Mouse (Mus musculus): ENCODE results near the gene Gm49711. TPM values are rescaled to one million over a fixed set of nuclear protein-coding genes. Genes with fewer than 3 reads are reported as not detected.

The Gm49711 gene
- polyA plus RNA-seq, 1 experiment from 2014 or later: 0.86 TPM

GRCm38 (mm10) chr16:92034676-92035075 lies 23.4 kb upstream of the Gm49711 start:
- 67% methylated on average over 5 of the region's 5 CpGs for WGBS
- no peak for DNase-seq (ENCODE audit: low spot score)

GRCm38 (mm10) chr16:92036701-92037100 lies 21.4 kb upstream of the Gm49711 start:
- no peak overlapping the region for H3K4me3 ChIP-seq (ENCODE audit: low read depth, low read length)
- H3K36me3 ChIP-seq (ENCODE audit: control insufficient read depth, insufficient read depth, low read length): no peaks in the 10 kb centered on the region
- DNase-seq (ENCODE audit: low spot score) (no peak), ATAC-seq (ENCODE audit: low read depth) (no peak)
- no peak overlapping the region for H3K4me2 ChIP-seq (ENCODE audit: low read depth, low read length)
- H3K9ac ChIP-seq (ENCODE audit: low read depth, low read length): no peak overlapping the region
- H3K9me3 ChIP-seq (ENCODE audit: control insufficient read depth, low read length): peaks cover 5% of the 10 kb centered on the region; the same call in 1 of the 2 replicates
- no peak overlapping the region for H3K27ac ChIP-seq (replicated peaks; ENCODE audit: low read depth, low read length)
- 64% methylated on average over 8 of the region's 8 CpGs for WGBS
- no peaks in the 10 kb centered on the region for H3K27me3 ChIP-seq (replicated peaks; ENCODE audit: control insufficient read depth, insufficient read depth, low read length)
- H3K4me1 ChIP-seq (ENCODE audit: control insufficient read depth, insufficient read depth, low read length): no peaks in the 10 kb centered on the region

More at GRCm38 (mm10) chr16:92034676-92035075, 23.4 kb upstream of the Gm49711 start:
- no peaks in the 10 kb centered on the region for H3K4me1 ChIP-seq (ENCODE audit: control insufficient read depth, insufficient read depth, low read length)
- H3K27me3 ChIP-seq (replicated peaks; ENCODE audit: control insufficient read depth, insufficient read depth, low read length): no peaks in the 10 kb centered on the region
- ATAC-seq (ENCODE audit: low read depth): no peak
- H3K36me3 ChIP-seq (ENCODE audit: control insufficient read depth, insufficient read depth, low read length): no peaks in the 10 kb centered on the region
- no peak overlapping the region for H3K4me2 ChIP-seq (ENCODE audit: low read depth, low read length)
- no peak overlapping the region for H3K9ac ChIP-seq (ENCODE audit: low read depth, low read length)
- H3K4me3 ChIP-seq (ENCODE audit: low read depth, low read length): no peak overlapping the region
- no peak overlapping the region for H3K27ac ChIP-seq (replicated peaks; ENCODE audit: low read depth, low read length)
- H3K9me3 ChIP-seq (ENCODE audit: control insufficient read depth, low read length): peaks cover 1% of the 10 kb centered on the region; the same call in 1 of the 2 replicates

GRCm38 (mm10) chr16:92037891-92038607 lies 20.1 kb upstream of the Gm49711 start:
- H3K4me2 ChIP-seq (ENCODE audit: low read depth, low read length): no peak overlapping the region

DNA sequence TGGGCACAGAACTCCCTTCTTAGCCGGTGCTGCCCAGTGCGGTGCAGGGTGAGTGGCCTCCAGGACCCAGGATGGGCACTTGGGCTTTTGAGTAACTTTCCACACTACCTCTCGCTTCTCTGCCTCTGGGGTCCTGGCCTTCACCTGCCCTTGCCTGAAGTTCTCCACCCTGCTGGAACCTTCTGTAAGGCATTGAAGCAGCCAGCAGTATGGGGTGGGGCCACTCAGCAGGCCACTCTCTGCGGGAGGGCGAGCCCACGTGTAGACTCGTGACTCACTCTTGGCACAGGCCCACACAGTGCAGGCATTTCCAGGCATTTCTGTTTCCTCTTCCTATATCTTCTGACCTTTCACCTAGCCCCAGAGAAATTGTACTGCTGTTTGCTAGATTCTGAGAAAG lies 18.7 kb upstream of the Gm49711 start:
- H3K9ac ChIP-seq (ENCODE audit: low read depth, low read length): no peak overlapping the region
- no peaks in the 10 kb centered on the region for H3K36me3 ChIP-seq (ENCODE audit: control insufficient read depth, insufficient read depth, low read length)
- H3K9me3 ChIP-seq (ENCODE audit: control insufficient read depth, low read length): peaks cover 5% of the 10 kb centered on the region; the same call in 1 of the 2 replicates
- 87% methylated on average over 7 of the region's 7 CpGs for WGBS
- ATAC-seq (ENCODE audit: low read depth): no peak
- H3K4me3 ChIP-seq (ENCODE audit: low read depth, low read length): no peak overlapping the region
- no peak overlapping the region for H3K4me2 ChIP-seq (ENCODE audit: low read depth, low read length)
- no peaks in the 10 kb centered on the region for H3K4me1 ChIP-seq (ENCODE audit: control insufficient read depth, insufficient read depth, low read length)
- DNase-seq (ENCODE audit: low spot score): peak; percentile 10
- no peak overlapping the region for H3K27ac ChIP-seq (replicated peaks; ENCODE audit: low read depth, low read length)
- no peaks in the 10 kb centered on the region for H3K27me3 ChIP-seq (replicated peaks; ENCODE audit: control insufficient read depth, insufficient read depth, low read length)

More at GRCm38 (mm10) chr16:92037891-92038607, 20.1 kb upstream of the Gm49711 start:
- DNase-seq (ENCODE audit: low spot score): no peak
- Histone ChIP-seq H3K27ac (replicated peaks; ENCODE audit: low read depth, low read length) (no peak overlapping the region), H3K4me3 (ENCODE audit: low read depth, low read length) (no peak overlapping the region), H3K27me3 (replicated peaks; ENCODE audit: control insufficient read depth, insufficient read depth, low read length) (no peaks in the 10 kb centered on the region), H3K4me1 (ENCODE audit: control insufficient read depth, insufficient read depth, low read length) (no peaks in the 10 kb centered on the region), H3K36me3 (ENCODE audit: control insufficient read depth, insufficient read depth, low read length) (no peaks in the 10 kb centered on the region), H3K9ac (ENCODE audit: low read depth, low read length) (no peak overlapping the region), H3K9me3 (ENCODE audit: control insufficient read depth, low read length) (peaks cover 5% of the 10 kb centered on the region; the same call in 1 of the 2 replicates)
- ATAC-seq (ENCODE audit: low read depth): no peak
- WGBS: 78% methylated on average over 21 of the region's 21 CpGs

DNA sequence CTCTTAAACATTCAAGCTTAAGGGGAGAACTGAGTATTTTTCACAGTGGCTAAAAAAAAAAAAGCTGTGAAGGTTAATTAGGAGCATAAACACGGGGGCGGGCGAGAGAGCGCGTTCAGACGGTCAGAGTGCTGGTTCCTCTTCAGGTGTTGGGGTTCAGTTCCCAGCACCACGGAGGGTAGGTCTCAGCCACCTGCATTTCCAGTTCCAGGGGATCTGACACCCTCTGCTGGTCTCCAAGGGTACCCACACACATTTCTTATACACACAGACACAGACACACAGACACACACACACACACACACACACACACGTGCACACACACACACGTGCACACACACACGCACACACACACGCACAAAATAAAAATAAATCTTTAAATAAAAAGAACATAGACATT lies 18.1 kb upstream of the Gm49711 start:
- H3K4me1 ChIP-seq (ENCODE audit: control insufficient read depth, insufficient read depth, low read length): no peaks in the 10 kb centered on the region
- peaks cover 5% of the 10 kb centered on the region; the same call in 1 of the 2 replicates for H3K9me3 ChIP-seq (ENCODE audit: control insufficient read depth, low read length)
- no peaks in the 10 kb centered on the region for H3K36me3 ChIP-seq (ENCODE audit: control insufficient read depth, insufficient read depth, low read length)
- H3K27me3 ChIP-seq (replicated peaks; ENCODE audit: control insufficient read depth, insufficient read depth, low read length): no peaks in the 10 kb centered on the region
- no peak for ATAC-seq (ENCODE audit: low read depth)
- no peak overlapping the region for H3K27ac ChIP-seq (replicated peaks; ENCODE audit: low read depth, low read length)
- WGBS: 90% methylated on average over 11 of the region's 11 CpGs
- no peak for DNase-seq (ENCODE audit: low spot score)
- no peak overlapping the region for H3K4me3 ChIP-seq (ENCODE audit: low read depth, low read length)
- H3K4me2 ChIP-seq (ENCODE audit: low read depth, low read length): no peak overlapping the region
- no peak overlapping the region for H3K9ac ChIP-seq (ENCODE audit: low read depth, low read length)

GRCm38 (mm10) chr16:92051777-92052310 lies 6.3 kb upstream of the Gm49711 start:
- Histone ChIP-seq H3K9ac (ENCODE audit: low read depth, low read length) (no peak overlapping the region), H3K27ac (replicated peaks; ENCODE audit: low read depth, low read length) (no peak overlapping the region), H3K9me3 (ENCODE audit: control insufficient read depth, low read length) (peaks cover 10% of the 10 kb centered on the region; the same call in 1 of the 2 replicates), H3K27me3 (replicated peaks; ENCODE audit: control insufficient read depth, insufficient read depth, low read length) (no peaks in the 10 kb centered on the region), H3K4me1 (ENCODE audit: control insufficient read depth, insufficient read depth, low read length) (no peaks in the 10 kb centered on the region), H3K36me3 (ENCODE audit: control insufficient read depth, insufficient read depth, low read length) (no peaks in the 10 kb centered on the region), H3K4me2 (ENCODE audit: low read depth, low read length) (no peak overlapping the region), H3K4me3 (ENCODE audit: low read depth, low read length) (no peak overlapping the region)
- WGBS: 79% methylated on average over 7 of the region's 7 CpGs
- DNase-seq (ENCODE audit: low spot score) (no peak), ATAC-seq (ENCODE audit: low read depth) (no peak)

- DNase-seq (ENCODE audit: low spot score): no peak
- H3K4me1 ChIP-seq (ENCODE audit: control insufficient read depth, insufficient read depth, low read length): no peaks in the 10 kb centered on the region
Measured at GRCm38 (mm10) chr16:92052569-92052968, 5.5 kb upstream of the Gm49711 start.

GRCm38 (mm10) chr16:92056711-92057110 lies 1.4 kb upstream of the Gm49711 start:
- Histone ChIP-seq H3K27ac (replicated peaks; ENCODE audit: low read depth, low read length) (no peak overlapping the region), H3K4me2 (ENCODE audit: low read depth, low read length) (no peak overlapping the region), H3K9me3 (ENCODE audit: control insufficient read depth, low read length) (peaks cover 10% of the 10 kb centered on the region; the same call in 1 of the 2 replicates), H3K27me3 (replicated peaks; ENCODE audit: control insufficient read depth, insufficient read depth, low read length) (no peaks in the 10 kb centered on the region), H3K9ac (ENCODE audit: low read depth, low read length) (no peak overlapping the region), H3K4me3 (ENCODE audit: low read depth, low read length) (no peak overlapping the region), H3K36me3 (ENCODE audit: control insufficient read depth, insufficient read depth, low read length) (peaks cover 15% of the 10 kb centered on the region), H3K4me1 (ENCODE audit: control insufficient read depth, insufficient read depth, low read length) (peaks cover 15% of the 10 kb centered on the region)
- 54% methylated on average over 2 of the region's 2 CpGs for WGBS
- DNase-seq (ENCODE audit: low spot score) (no peak), ATAC-seq (ENCODE audit: low read depth) (no peak)

More at GRCm38 (mm10) chr16:92052569-92052968, 5.5 kb upstream of the Gm49711 start:
- Histone ChIP-seq H3K27me3 (replicated peaks; ENCODE audit: control insufficient read depth, insufficient read depth, low read length) (no peaks in the 10 kb centered on the region), H3K36me3 (ENCODE audit: control insufficient read depth, insufficient read depth, low read length) (no peaks in the 10 kb centered on the region), H3K4me2 (ENCODE audit: low read depth, low read length) (no peak overlapping the region), H3K27ac (replicated peaks; ENCODE audit: low read depth, low read length) (no peak overlapping the region), H3K9ac (ENCODE audit: low read depth, low read length) (no peak overlapping the region), H3K9me3 (ENCODE audit: control insufficient read depth, low read length) (peaks cover 10% of the 10 kb centered on the region; the same call in 1 of the 2 replicates), H3K4me3 (ENCODE audit: low read depth, low read length) (no peak overlapping the region)
- ATAC-seq (ENCODE audit: low read depth): no peak
- 75% methylated on average over 10 of the region's 10 CpGs for WGBS

Data from embryonic facial prominence, embryonic 14.5 days (tissue).